Mouse (Mus musculus) lung, adult 2 months (tissue): ENCODE measurements around the gene Gjc1. TPM values are rescaled to one million over a fixed set of nuclear protein-coding genes. Genes with fewer than 3 reads are reported as not detected.

Experiments used
- DNase-seq: peaks from one replicate; pipeline ENCODE4 v3.0.0; 2022
- H3K4me1 ChIP-seq: fragments of 200-500 bp; 2 replicates; pipeline ENCODE4 v1.6.1; 2011; ENCODE audit warnings: low read length; ENCODE audit not compliant: control insufficient read depth, insufficient read depth
- H3K4me3 ChIP-seq: fragments of 200-500 bp; replicated peaks from 2 replicates; pipeline ENCODE3; 2011; ENCODE audit warnings: low read depth, mild to moderate bottlenecking, control low read depth, low read length; ENCODE audit errors: extremely low read depth
- CTCF ChIP-seq: fragments of 200-500 bp; IDR thresholded peaks from 2 replicates; pipeline ENCODE4 v1.5.1; 2011; ENCODE audit warnings: mild to moderate bottlenecking, low read length, control low read depth; ENCODE audit not compliant: insufficient read depth
- POLR2A ChIP-seq: fragments of 200-500 bp; IDR thresholded peaks from 2 replicates; pipeline ENCODE4 v1.6.1; 2011; ENCODE audit warnings: low read depth, mild to moderate bottlenecking, control low read depth, low read length, borderline replicate concordance; ENCODE audit errors: extremely low read depth
- WGBS: fragments of 180-500 bp; shearing (Covaris S2); methylation state at CpG from one replicate; pipeline ENCODE4 v1.1.7; 2018; 5-methylcytosine and 5-hydroxymethylcytosine counted together
- polyA plus RNA-seq: library from polyadenylated mRNA; depleted of rRNA; stranded (reverse); fragments of >200 nt; gene quantifications from 2 replicates; pipeline ENCODE4 v1.2.3, GENCODE M21; 2012; rRNA removed

Gene Gjc1
- polyA plus RNA-seq, result 9.1 and 14.8 TPM in 2 replicates

DNA sequence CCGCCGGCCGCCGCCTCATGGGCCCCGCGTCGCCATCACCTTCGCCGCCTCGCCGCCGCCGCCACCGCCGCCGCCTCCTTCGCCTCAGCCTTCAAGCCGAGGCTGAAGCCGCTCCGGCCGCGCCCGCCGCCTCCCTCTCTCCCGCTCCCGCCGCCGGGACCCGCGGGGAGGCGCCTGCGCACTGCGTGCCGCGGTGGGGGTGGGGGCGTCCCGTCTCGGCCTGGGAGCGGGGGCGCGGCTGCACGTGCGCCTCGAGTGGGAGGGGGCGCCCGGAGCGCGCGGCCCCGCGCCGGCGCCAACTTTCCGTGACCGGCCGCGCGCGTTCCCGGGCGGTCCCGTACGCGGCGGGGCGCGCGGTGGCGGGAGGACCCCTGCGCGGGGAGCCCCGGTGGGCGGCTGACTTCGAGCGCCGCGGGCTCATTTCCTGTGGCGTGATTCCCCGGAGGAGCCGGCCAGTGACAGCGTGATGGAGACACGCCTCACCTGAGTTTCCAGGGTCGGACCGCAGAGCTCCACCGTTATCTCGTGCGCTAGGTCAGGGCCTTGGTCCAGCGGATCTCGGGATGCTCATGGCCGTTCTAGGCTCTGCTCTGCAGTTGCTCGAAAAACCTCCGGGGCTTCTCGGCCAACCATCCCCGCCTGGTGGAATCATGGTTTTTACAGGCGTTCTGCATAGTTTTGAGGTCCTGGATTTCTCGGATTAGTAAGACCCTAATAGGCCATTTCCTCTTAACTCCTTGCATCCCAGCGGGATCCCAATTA, at the start of gene Gjc1:
Gene Gjc1 (minus strand): TSS at position 680 of the 762 bp plus-strand sequence.
- Histone ChIP-seq H3K4me1 (no peaks in the 10 kb centered on the region; the same call in 1 of the 2 replicates), H3K4me3 (peak within 1 kb of the TSS; percentile 62)
- no peak for TF ChIP-seq CTCF
- 0 out of 2 replicates have a peak, but pooled peaks have one; percentile 23 for TF ChIP-seq POLR2A
- peak; percentile 52 for DNase-seq
- WGBS, result under 1% methylated on average over 91 of the region's 97 CpGs

DNA sequence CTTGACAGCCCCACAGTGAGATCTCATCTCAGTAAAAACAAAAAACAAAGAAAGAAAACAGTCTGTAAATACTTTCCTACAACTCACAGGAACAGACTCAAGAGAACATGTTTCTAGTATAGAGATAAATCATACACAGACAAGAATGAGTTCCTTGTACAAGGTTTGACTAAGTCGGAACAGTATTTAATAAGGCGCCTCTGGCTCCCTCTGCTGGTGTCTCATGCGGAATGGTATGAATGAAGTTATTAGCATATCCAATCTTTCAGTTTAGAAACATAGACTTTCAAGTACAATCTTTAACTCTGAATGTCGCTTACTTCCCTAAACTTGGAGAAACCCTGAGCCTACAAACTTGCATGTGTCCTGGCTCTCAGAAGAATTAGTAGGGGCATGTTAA, 44.8 kb upstream of the Gjc1 start:
- peak; percentile 48 for DNase-seq
- TF ChIP-seq POLR2A (no peak), CTCF (peak; percentile 56)
- no peak overlapping the region for H3K4me3 ChIP-seq
- 22% methylated on average over 4 of the region's 4 CpGs for WGBS
- H3K4me1 ChIP-seq, result no peaks in the 10 kb centered on the region

DNA sequence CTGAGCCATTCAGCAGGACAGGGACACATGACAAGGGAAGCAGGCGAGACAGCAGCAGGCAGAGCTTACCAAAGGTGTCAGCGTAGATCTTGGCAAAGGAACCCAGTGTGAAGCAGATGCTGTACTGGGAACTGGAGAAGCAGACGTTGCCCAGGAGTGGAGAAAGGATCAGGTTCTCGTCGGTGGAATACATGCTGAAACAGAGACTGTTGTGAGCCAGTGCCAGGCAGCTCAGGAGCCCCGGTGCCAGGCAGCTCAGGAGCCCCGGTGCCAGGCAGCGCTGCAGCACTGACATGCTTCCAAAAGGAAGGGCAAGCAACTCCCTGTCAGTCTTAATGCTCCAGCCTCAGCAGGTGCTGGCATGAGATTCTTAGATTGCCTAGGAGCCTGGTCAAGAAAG, 40.4 kb upstream of the Gjc1 start:
- 95% methylated on average over 8 of the region's 8 CpGs for WGBS
- H3K4me1 ChIP-seq, result no peaks in the 10 kb centered on the region
- DNase-seq, result no peak

DNA sequence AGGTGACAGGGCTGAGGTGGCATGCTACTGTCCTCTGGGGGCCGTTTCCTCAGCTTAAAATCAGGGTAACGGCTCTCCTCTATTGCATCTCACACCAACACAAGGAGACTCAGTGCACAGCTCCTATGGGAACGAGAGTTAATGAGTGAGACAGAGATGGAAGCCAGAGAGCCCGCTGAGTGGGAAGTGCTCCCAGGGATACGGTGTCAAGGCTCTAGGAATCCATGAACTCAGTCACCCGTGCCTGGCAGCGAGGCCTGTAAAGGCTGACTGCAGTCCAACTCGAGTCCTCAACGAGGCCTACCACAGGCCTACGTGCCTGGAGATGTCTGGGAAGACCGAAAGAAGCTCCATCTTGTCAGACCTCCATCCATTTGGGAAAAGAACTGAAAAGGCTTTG, 39.5 kb upstream of the Gjc1 start:
- no peak for TF ChIP-seq CTCF
- TF ChIP-seq POLR2A, result no peak
- no peak for DNase-seq
- H3K4me3 ChIP-seq, result no peak overlapping the region
- no peaks in the 10 kb centered on the region for H3K4me1 ChIP-seq
- WGBS, result 97% methylated on average over 11 of the region's 11 CpGs

More for the DNA sequence above, 40.4 kb upstream of the Gjc1 start:
- no peak overlapping the region for H3K4me3 ChIP-seq
- TF ChIP-seq POLR2A (no peak), CTCF (no peak)

DNA sequence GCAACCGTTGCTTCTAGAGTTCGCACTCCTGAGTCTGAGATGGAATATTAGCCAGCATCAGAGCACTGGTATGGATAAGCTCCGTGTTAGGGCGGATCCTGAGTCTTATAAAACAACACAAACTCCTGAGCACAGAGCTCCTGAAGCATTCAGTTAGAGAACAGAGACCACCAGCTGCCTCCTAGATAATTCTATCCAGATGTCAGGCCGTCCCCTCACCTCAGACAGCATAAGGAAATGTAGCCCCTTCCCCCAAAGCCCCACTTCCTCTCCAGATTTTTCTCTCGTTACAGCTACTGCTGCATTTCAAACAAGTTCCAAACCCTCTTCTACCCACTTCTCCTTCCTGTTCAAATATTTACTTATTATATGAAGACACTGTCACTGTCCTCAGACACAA, 36.4 kb upstream of the Gjc1 start:
- no peak for DNase-seq
- Histone ChIP-seq H3K4me3 (no peak overlapping the region), H3K4me1 (no peaks in the 10 kb centered on the region)
- TF ChIP-seq POLR2A, result no peak
- no peak for TF ChIP-seq CTCF
- 77% methylated on average over 6 of the region's 6 CpGs for WGBS

DNA sequence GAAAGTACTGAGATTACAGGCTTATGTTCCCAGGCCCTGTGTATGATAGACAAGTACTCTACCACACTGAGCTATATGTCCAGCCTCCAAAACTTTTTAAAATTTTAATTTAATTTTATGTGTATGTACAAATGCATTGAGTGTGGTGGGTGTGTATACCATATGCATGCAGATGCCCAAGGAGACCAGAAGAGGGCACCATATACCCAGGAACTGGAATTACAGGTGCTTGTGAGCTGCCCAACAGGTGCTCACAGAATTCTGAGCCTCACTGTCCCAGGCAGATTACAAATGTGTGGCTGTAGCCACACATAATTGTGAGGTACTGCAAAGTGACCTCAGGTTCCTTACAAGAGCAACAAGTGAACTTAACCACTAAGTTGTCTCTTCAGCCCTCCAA, 34.3 kb upstream of the Gjc1 start:
- Histone ChIP-seq H3K4me1 (no peaks in the 10 kb centered on the region), H3K4me3 (no peak overlapping the region)
- TF ChIP-seq CTCF (no peak), POLR2A (no peak)
- no peak for DNase-seq

DNA sequence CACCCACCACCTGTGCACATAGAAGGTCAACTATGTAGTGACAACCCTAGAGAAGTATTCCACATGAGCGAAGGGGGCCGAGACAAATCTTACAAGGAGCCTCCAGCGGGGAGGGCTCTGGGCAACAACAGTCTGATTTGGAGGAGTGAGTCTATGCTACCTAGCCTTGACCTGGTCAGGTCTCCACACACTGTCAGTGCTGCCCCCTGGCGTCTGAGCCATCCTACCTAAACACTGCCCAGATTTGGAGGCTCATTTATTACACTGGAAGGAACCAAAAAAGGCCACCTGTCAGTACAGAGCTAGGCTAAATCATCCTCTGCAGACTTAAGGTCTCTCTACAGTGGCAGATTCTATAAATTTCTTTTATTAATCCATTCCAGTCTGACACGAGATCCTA, 32.4 kb upstream of the Gjc1 start:
- Histone ChIP-seq H3K4me1 (no peaks in the 10 kb centered on the region), H3K4me3 (no peak overlapping the region)
- 67% methylated on average over 5 of the region's 5 CpGs for WGBS
- DNase-seq, result peak; percentile 66
- peak; percentile 84 for TF ChIP-seq CTCF
- TF ChIP-seq POLR2A, result no peak

DNA sequence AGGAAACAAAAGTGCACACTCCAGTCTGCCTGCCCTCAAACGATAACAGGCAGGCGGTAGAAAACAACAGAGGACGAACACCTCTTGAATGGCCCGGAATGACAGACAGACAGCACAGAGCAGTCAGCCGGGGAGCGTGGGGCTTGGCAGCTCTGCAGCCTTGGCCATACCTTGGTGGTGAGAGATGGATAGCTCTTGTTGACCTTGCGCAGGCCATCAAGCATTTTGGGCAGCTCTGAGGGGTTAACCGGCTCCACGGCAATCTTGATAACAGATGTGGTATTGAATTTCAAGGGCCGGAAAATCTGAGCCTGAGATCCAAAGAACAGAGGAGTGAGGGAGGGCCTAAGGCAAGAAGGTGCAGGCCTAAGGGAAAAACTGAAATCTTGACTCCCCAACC, 26.4 kb upstream of the Gjc1 start:
- H3K4me3 ChIP-seq, result no peak overlapping the region
- H3K4me1 ChIP-seq, result no peaks in the 10 kb centered on the region
- TF ChIP-seq POLR2A (no peak), CTCF (no peak)
- no peak for DNase-seq
- WGBS, result 68% methylated on average over 10 of the region's 10 CpGs

DNA sequence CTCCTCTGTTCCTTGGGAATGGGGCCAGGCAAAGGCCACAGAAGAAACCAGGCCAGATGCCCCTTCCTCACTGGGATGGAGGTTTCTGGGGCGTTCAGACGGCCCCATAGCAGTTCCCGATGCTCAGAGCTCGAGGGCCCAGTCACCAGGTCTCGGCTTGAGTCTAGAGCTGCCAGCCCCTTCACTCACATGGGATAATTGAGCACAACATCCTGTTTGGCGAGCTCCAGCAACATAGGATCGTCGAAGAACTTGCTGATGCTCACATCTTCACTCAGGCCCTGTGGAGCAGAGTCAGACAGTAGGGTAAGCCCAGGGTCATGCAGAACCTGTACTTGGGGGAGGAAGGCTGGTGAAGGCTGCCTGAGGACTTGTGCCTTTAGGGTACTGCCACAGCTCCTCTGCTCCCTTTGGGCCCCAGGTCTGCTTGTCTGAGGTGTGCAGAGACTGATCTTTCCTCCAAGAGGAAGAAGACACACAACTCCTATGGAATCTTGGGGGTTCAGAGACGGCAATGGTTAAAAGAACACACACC, 19.2 kb upstream of the Gjc1 start:
- 82% methylated on average over 9 of the region's 9 CpGs for WGBS
- no peak for DNase-seq
- Histone ChIP-seq H3K4me3 (peak overlapping the region; percentile 21), H3K4me1 (no peaks in the 10 kb centered on the region)
- no peak for TF ChIP-seq CTCF
- TF ChIP-seq POLR2A, result no peak

DNA sequence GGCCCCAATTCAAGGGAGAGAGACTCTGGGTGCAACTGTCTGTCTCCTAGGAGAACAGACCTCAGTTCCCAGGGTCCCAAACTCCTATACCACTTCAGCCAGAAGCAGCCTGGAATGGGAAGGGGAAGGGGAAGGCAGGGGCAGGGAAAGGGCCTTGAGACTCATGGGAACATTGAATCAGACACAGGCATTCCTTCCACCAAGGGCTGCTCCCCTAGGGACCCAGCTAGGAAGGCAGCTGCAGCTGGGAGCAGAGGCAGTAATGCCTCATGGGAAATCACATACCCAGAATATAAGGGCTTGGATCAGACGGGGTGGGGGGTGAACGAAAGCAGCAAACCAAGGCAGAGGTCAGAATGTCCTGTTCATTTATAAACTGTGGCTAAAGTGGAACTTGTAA, 18.6 kb upstream of the Gjc1 start:
- no peak for TF ChIP-seq CTCF
- peak; percentile 44; the same call in 1 of the 2 replicates for TF ChIP-seq POLR2A
- no peak for DNase-seq
- H3K4me1 ChIP-seq, result no peaks in the 10 kb centered on the region
- H3K4me3 ChIP-seq, result no peak overlapping the region
- WGBS, result 85% methylated on average over 2 of the region's 2 CpGs
